Mouse (Mus musculus): Measurements from ENCODE around the gene Zfp719. TPM values are rescaled to one million over a fixed set of nuclear protein-coding genes. Genes with fewer than 3 reads are reported as not detected.

The Zfp719 gene
- 1.8 and 2.2 TPM in 2 replicates for polyA plus RNA-seq (2015; fragmentation: Nextera tagmentation; extraction: Ambion mirVana)

DNA sequence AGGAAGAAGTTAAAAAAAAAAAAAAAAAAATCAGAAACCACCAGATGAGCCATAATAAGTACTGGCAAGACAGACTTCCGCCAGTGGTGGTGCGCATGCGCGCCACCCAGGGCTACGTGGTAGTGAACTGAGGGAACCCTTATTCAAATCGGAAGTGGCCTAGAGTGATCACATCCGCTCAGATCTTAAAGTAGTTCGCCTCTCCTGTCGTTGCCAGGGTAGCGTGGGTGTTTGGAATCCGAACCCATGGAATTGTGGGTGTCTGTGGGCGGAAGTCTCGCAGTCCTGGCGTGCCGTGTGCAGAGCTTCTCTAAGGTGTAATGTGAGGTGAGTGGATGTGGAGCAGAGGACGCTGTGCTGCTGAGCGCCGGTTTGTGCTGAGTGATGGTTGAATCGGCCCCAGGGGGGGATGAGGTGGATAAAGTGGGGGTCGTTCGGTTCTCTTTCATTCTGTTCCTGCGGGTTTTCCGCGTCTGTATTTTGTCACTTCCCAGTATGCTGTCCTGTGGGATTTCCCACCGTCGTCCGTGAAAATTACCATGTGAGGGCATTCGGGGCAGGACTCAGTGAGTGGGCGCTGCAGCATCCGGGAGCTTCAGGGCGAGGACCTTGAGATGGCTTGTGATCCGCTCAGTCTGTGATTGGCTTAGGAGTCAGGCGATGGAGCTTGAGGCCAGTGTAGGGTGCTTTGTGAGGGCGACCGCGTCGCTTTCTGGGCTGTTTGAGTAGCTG is at the start of gene Zfp719:
TSS of gene Zfp719 (plus strand) at position 171 of the 732 bp plus-strand sequence.
- Histone ChIP-seq H3K4me2 (ENCODE audit: low read depth, low read length) (peak within 1 kb of the TSS; percentile 78), H3K9ac (ENCODE audit: low read depth, low read length) (peak within 1 kb of the TSS; percentile 71), H3K36me3 (ENCODE audit: control insufficient read depth, insufficient read depth) (no peaks in the 10 kb centered on the region; the same call in none of the 2 replicates), H3K27me3 (ENCODE audit: control insufficient read depth, insufficient read depth, low read depth, low read length) (no peaks in the 10 kb centered on the region), H3K27ac (ENCODE audit: low read length) (peak within 1 kb of the TSS; percentile 76), H3K4me3 (ENCODE audit: low read depth, low read length) (peak within 1 kb of the TSS; percentile 76), H3K4me1 (ENCODE audit: control insufficient read depth, low read depth, low read length) (peaks cover 7% of the 10 kb centered on the region), H3K9me3 (replicated peaks; ENCODE audit: control insufficient read depth, low read length) (no peaks in the 10 kb centered on the region)
- under 1% methylated on average over 37 of the region's 37 CpGs for WGBS (ENCODE audit: insufficient replicate concordance)
- ATAC-seq (ENCODE audit: low read depth) = peak; percentile 96

DNA sequence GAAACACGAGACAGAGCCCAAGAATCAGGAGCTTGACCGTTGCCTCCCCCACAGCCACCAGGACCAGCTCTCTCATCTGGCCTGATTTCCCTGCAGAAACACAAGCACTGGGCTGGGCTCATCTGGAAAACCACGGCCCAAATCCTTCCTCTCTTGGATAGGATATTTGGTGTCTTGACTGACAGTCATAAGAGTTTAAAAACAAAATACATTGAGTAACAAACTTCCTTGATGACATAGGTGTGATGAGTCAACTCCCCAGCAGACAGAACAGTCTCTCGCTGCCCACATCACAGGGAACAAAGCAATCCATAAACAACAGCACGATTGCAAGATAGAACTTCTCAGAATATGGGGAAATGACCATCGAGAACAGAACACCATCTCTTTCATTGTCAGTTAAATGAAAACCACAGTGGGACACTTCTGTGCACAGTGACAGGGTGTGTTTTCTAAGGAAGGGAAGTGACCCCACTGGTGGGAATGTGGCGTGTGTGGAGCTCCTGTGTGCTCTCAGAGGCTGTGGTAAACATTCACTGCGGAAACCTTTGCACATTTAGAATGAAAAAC is 49.1 kb upstream of the Zfp719 start:
- Histone ChIP-seq H3K27ac (ENCODE audit: low read length) (no peak overlapping the region), H3K4me2 (ENCODE audit: low read depth, low read length) (no peak overlapping the region), H3K4me1 (ENCODE audit: control insufficient read depth, low read depth, low read length) (no peaks in the 10 kb centered on the region), H3K27me3 (ENCODE audit: control insufficient read depth, insufficient read depth, low read depth, low read length) (no peaks in the 10 kb centered on the region), H3K9ac (ENCODE audit: low read depth, low read length) (no peak overlapping the region), H3K9me3 (replicated peaks; ENCODE audit: control insufficient read depth, low read length) (no peaks in the 10 kb centered on the region), H3K36me3 (ENCODE audit: control insufficient read depth, insufficient read depth) (no peaks in the 10 kb centered on the region), H3K4me3 (ENCODE audit: low read depth, low read length) (no peak overlapping the region)
- WGBS (ENCODE audit: insufficient replicate concordance) = 35% methylated on average over 8 of the region's 8 CpGs
- 0 out of 2 replicates have a peak, but pooled peaks have one; percentile 21 for ATAC-seq (ENCODE audit: low read depth)

DNA sequence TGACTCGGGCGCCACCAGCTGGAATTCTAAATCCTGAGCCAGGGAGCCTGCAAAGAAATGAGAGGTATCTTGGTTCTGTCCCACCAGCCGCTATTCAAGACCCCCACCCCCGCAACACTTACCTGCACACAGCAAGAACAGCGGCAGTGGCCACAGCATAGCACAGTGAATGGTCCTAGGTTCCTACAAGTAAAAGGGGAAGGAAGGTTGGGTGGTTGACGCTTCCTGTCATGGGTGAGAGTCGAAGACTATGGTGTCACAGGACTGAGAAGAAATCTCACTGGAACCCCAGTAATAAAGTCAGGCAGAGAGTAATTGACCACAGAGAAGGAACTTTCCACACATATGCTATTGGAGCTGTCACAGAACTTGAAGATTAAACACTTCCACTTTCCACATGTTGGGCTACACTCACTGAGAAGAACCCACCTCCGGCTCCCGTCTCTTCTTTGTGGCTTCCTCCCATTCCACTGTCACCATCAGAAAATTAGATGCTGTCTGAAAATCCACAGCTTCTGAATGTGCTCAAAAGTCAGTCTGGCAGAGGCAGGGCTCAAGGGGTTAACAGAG is 46.4 kb upstream of the Zfp719 start:
- H3K9me3 ChIP-seq (replicated peaks; ENCODE audit: control insufficient read depth, low read length) = no peaks in the 10 kb centered on the region
- no peaks in the 10 kb centered on the region for H3K27me3 ChIP-seq (ENCODE audit: control insufficient read depth, insufficient read depth, low read depth, low read length)
- H3K4me3 ChIP-seq (ENCODE audit: low read depth, low read length) = peak overlapping the region; percentile 36
- 0 out of 2 replicates have a peak overlapping the region, but pooled peaks have one; percentile 26 for H3K27ac ChIP-seq (ENCODE audit: low read length)
- no peaks in the 10 kb centered on the region for H3K4me1 ChIP-seq (ENCODE audit: control insufficient read depth, low read depth, low read length)
- no peak overlapping the region for H3K4me2 ChIP-seq (ENCODE audit: low read depth, low read length)
- peak; percentile 37 for ATAC-seq (ENCODE audit: low read depth)
- no peaks in the 10 kb centered on the region for H3K36me3 ChIP-seq (ENCODE audit: control insufficient read depth, insufficient read depth)
- 27% methylated on average over 9 of the region's 9 CpGs for WGBS (ENCODE audit: insufficient replicate concordance)
- H3K9ac ChIP-seq (ENCODE audit: low read depth, low read length) = no peak overlapping the region

DNA sequence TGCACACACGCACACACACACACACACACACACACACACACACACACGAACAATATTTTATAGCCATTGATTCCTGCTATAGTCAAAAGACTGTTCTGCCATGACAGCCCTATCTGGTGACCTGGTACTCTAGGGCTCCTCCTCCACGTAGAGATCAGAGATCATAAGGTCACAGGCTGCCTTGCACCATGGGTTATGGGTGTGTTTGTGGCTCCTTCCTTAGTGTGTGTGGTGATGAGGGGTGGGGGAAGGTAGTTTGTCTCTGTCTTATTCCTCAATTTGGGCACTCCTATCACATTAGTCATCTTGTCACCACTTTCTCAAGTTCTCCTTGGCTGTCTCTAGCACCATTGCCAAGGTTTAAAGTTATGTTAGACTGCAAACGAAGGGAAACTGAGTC is 40.9 kb upstream of the Zfp719 start:
- H3K9me3 ChIP-seq (replicated peaks; ENCODE audit: control insufficient read depth, low read length) = no peaks in the 10 kb centered on the region
- 42% methylated on average over 4 of the region's 4 CpGs for WGBS (ENCODE audit: insufficient replicate concordance)
- no peaks in the 10 kb centered on the region for H3K4me1 ChIP-seq (ENCODE audit: control insufficient read depth, low read depth, low read length)
- no peak for ATAC-seq (ENCODE audit: low read depth)
- H3K4me2 ChIP-seq (ENCODE audit: low read depth, low read length) = no peak overlapping the region
- no peak overlapping the region for H3K9ac ChIP-seq (ENCODE audit: low read depth, low read length)
- no peak overlapping the region for H3K4me3 ChIP-seq (ENCODE audit: low read depth, low read length)
- no peaks in the 10 kb centered on the region for H3K36me3 ChIP-seq (ENCODE audit: control insufficient read depth, insufficient read depth)
- no peak overlapping the region for H3K27ac ChIP-seq (ENCODE audit: low read length)
- H3K27me3 ChIP-seq (ENCODE audit: control insufficient read depth, insufficient read depth, low read depth, low read length) = no peaks in the 10 kb centered on the region

DNA sequence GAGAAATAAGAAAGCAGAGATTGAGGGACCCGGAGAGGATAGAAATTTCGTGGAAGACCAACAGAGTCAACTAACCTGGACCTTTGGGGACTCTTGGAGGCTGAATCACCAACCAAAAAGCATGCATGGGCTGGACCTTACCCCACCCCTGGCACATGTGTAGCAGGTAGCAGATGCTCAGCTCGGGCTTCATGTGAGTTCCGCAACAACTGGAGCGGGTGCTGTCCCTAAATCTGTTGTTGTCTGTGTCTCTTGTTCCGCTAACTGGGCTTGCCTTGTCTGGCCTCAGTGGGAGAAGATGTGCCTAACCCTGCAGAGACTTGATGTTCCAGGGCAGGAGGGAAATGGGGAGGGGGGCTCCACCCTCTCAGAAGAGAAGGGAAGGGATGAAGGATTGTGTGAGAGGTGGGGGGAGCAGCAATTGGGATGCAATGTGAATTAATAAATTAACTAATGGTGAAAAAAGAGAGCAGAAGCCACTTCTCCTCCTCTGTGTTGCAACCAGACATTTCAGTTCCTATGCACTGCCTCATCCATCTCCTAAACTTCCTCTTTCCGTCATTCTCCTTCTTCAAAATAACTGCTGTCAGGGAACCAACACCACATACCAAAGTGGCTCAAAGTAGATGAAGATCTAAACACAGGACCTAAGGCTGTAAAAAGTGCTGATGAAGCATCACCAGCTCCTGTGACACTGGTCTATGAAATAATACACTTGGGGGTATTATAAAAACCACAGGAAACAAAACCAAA is 35.0 kb upstream of the Zfp719 start, which contains the start of gene Cd33:
TSS of gene Cd33 (minus strand) at position 204 of the 753 bp plus-strand sequence.
- Histone ChIP-seq H3K27ac (ENCODE audit: low read length) (0 out of 2 replicates have a peak within 1 kb of the TSS, but pooled peaks have one; percentile 52), H3K4me3 (ENCODE audit: low read depth, low read length) (no peak within 1 kb of the TSS), H3K9me3 (replicated peaks; ENCODE audit: control insufficient read depth, low read length) (no peaks in the 10 kb centered on the region), H3K36me3 (ENCODE audit: control insufficient read depth, insufficient read depth) (no peaks in the 10 kb centered on the region), H3K9ac (ENCODE audit: low read depth, low read length) (no peak within 1 kb of the TSS), H3K4me1 (ENCODE audit: control insufficient read depth, low read depth, low read length) (no peaks in the 10 kb centered on the region), H3K4me2 (ENCODE audit: low read depth, low read length) (no peak within 1 kb of the TSS), H3K27me3 (ENCODE audit: control insufficient read depth, insufficient read depth, low read depth, low read length) (no peaks in the 10 kb centered on the region)
- ATAC-seq (ENCODE audit: low read depth) = peak; percentile 35; the same call in 1 of the 2 replicates
- WGBS (ENCODE audit: insufficient replicate concordance) = 43% methylated on average over 7 of the region's 7 CpGs

DNA sequence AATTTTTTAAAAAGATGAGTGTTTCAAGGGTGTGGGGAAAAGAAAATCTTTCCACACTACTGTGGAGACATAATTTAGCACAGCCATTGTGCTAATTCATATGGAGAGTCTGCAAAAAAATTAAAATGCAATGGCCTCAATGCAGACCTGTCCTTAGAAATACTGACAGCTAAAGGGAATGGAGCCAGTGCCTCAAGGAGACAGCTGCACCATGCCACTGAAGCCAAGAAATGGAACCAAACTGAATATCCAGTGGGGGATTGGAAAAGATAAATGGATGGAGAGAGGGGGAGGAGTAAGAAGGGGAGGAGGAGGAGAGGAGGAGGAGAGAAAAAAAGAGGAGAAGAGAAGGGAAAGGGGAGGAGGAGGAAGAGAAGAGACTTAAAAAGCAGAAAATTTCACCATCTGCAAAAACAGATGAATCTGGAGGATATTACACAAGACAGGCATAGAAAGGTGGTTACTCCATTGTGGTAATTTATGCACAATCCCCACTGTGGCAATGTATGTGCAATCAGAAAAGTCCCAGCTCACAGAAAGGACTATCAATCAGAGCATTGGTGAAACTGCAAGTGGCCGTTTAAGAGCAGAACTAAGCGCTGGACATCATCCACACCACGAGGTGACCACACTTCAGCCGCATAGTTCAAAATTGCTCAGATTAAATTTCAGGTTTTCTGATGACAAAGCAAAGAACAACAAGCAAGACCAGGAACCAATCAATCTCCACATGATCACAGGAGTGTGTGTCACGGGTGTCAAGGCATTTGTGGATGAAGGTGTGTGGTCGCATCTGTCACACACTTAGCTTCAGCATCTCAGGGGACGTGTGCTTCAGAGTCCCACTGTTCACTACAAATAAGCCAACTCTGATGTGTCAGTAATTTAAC is 33.5 kb upstream of the Zfp719 start:
- Histone ChIP-seq H3K4me2 (ENCODE audit: low read depth, low read length) (0 out of 2 replicates have a peak overlapping the region, but pooled peaks have one; percentile 18), H3K36me3 (ENCODE audit: control insufficient read depth, insufficient read depth) (no peaks in the 10 kb centered on the region), H3K27me3 (ENCODE audit: control insufficient read depth, insufficient read depth, low read depth, low read length) (no peaks in the 10 kb centered on the region), H3K4me3 (ENCODE audit: low read depth, low read length) (no peak overlapping the region), H3K4me1 (ENCODE audit: control insufficient read depth, low read depth, low read length) (no peaks in the 10 kb centered on the region), H3K27ac (ENCODE audit: low read length) (no peak overlapping the region), H3K9ac (ENCODE audit: low read depth, low read length) (no peak overlapping the region), H3K9me3 (replicated peaks; ENCODE audit: control insufficient read depth, low read length) (no peaks in the 10 kb centered on the region)
- WGBS (ENCODE audit: insufficient replicate concordance) = 50% methylated on average over 7 of the region's 7 CpGs
- ATAC-seq (ENCODE audit: low read depth) = no peak

DNA sequence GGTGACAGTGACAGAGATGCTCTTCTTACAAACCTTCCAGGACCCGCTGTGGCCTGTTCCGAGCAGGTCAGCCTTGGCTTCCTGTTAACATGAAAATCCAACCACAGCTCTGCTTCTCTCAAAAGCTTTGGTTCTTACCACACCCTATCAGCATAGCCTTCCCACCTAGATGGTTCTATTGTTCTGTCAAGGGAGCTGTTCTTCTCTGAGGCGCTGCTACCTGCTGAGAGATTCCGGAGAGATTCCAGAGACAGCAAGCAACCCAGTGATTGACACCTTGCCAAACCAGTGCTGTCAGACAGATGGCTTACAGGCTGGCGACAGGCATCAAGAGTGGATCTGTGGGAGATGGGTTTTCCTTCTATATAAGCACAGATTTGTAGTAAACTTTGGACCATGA is 31.7 kb upstream of the Zfp719 start:
- Histone ChIP-seq H3K4me2 (ENCODE audit: low read depth, low read length) (no peak overlapping the region), H3K9ac (ENCODE audit: low read depth, low read length) (no peak overlapping the region), H3K4me1 (ENCODE audit: control insufficient read depth, low read depth, low read length) (no peaks in the 10 kb centered on the region), H3K27ac (ENCODE audit: low read length) (no peak overlapping the region), H3K4me3 (ENCODE audit: low read depth, low read length) (no peak overlapping the region), H3K36me3 (ENCODE audit: control insufficient read depth, insufficient read depth) (no peaks in the 10 kb centered on the region), H3K27me3 (ENCODE audit: control insufficient read depth, insufficient read depth, low read depth, low read length) (no peaks in the 10 kb centered on the region), H3K9me3 (replicated peaks; ENCODE audit: control insufficient read depth, low read length) (no peaks in the 10 kb centered on the region)
- ATAC-seq (ENCODE audit: low read depth) = no peak
- WGBS (ENCODE audit: insufficient replicate concordance) = 48% methylated on average over 5 of the region's 5 CpGs

DNA sequence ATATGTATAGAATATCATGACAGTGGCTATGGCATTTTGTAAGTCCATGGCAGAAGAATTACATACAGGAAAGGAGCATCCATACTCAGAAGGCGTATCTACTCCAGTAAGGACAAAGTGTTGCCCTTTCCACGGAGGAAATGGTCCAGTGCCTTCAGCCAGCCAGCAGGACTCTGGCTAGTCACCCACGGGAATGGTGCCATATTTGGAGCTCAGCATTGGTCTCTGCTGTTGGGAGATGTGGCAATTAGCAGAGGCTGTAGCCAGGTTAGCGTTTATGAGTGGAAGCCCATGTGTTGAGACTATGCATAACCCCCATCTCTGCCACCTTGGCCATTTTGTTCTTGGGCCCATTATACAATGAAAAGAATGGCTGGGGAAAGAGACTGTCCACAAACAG is 31.2 kb upstream of the Zfp719 start:
- Histone ChIP-seq H3K9me3 (replicated peaks; ENCODE audit: control insufficient read depth, low read length) (no peaks in the 10 kb centered on the region), H3K9ac (ENCODE audit: low read depth, low read length) (no peak overlapping the region), H3K27ac (ENCODE audit: low read length) (no peak overlapping the region), H3K4me1 (ENCODE audit: control insufficient read depth, low read depth, low read length) (no peaks in the 10 kb centered on the region), H3K4me2 (ENCODE audit: low read depth, low read length) (no peak overlapping the region), H3K4me3 (ENCODE audit: low read depth, low read length) (no peak overlapping the region), H3K27me3 (ENCODE audit: control insufficient read depth, insufficient read depth, low read depth, low read length) (no peaks in the 10 kb centered on the region), H3K36me3 (ENCODE audit: control insufficient read depth, insufficient read depth) (no peaks in the 10 kb centered on the region)
- no peak for ATAC-seq (ENCODE audit: low read depth)
- 47% methylated on average over 4 of the region's 4 CpGs for WGBS (ENCODE audit: insufficient replicate concordance)
